Mouse (Mus musculus): Measurements from ENCODE around the gene Gpn3. TPM values are rescaled to one million over a fixed set of nuclear protein-coding genes. Genes with fewer than 3 reads are reported as not detected.

Gpn3 gene
- polyA plus RNA-seq, 1 experiment from 2014 or later = 77.7 TPM

GRCm38 (mm10) chr5:122342874-122343273, 28.8 kb upstream of the Gpn3 start:
- ATAC-seq (replicated peaks; ENCODE audit: low FRiP score) = no peak
- Histone ChIP-seq H3K9ac (ENCODE audit: low read length) (no peak overlapping the region), H3K4me3 (ENCODE audit: low read depth, low read length) (no peak overlapping the region), H3K4me2 (ENCODE audit: low read depth, low read length, severe bottlenecking) (no peak overlapping the region), H3K27ac (ENCODE audit: low read depth, low read length) (no peak overlapping the region), H3K27me3 (ENCODE audit: control insufficient read depth, insufficient read depth, low read length) (no peaks in the 10 kb centered on the region), H3K36me3 (ENCODE audit: control insufficient read depth, insufficient read depth, low read length) (no peaks in the 10 kb centered on the region), H3K4me1 (replicated peaks; ENCODE audit: control insufficient read depth, insufficient read depth, low read length) (no peaks in the 10 kb centered on the region), H3K9me3 (ENCODE audit: control insufficient read depth, low read length) (peaks cover 3% of the 10 kb centered on the region)
- 86% methylated on average over 1 of the region's 1 CpGs for WGBS
- no peak for DNase-seq (ENCODE audit: low spot score)

GRCm38 (mm10) chr5:122343768-122344167, 27.9 kb upstream of the Gpn3 start:
- H3K4me3 ChIP-seq (ENCODE audit: low read depth, low read length) = no peak overlapping the region
- H3K9me3 ChIP-seq (ENCODE audit: control insufficient read depth, low read length) = peaks cover 3% of the 10 kb centered on the region
- H3K27me3 ChIP-seq (ENCODE audit: control insufficient read depth, insufficient read depth, low read length) = no peaks in the 10 kb centered on the region
- H3K4me2 ChIP-seq (ENCODE audit: low read depth, low read length, severe bottlenecking) = no peak overlapping the region
- H3K9ac ChIP-seq (ENCODE audit: low read length) = no peak overlapping the region
- 58% methylated on average over 7 of the region's 7 CpGs for WGBS
- DNase-seq (ENCODE audit: low spot score) (no peak), ATAC-seq (replicated peaks; ENCODE audit: low FRiP score) (no peak)
- H3K27ac ChIP-seq (ENCODE audit: low read depth, low read length) = no peak overlapping the region
- no peaks in the 10 kb centered on the region for H3K4me1 ChIP-seq (replicated peaks; ENCODE audit: control insufficient read depth, insufficient read depth, low read length)
- no peaks in the 10 kb centered on the region for H3K36me3 ChIP-seq (ENCODE audit: control insufficient read depth, insufficient read depth, low read length)

- 13% methylated on average over 5 of the region's 5 CpGs for WGBS
- H3K4me1 ChIP-seq (replicated peaks; ENCODE audit: control insufficient read depth, insufficient read depth, low read length) = no peaks in the 10 kb centered on the region
- H3K4me2 ChIP-seq (ENCODE audit: low read depth, low read length, severe bottlenecking) = no peak overlapping the region
- no peak overlapping the region for H3K27ac ChIP-seq (ENCODE audit: low read depth, low read length)
- no peak overlapping the region for H3K9ac ChIP-seq (ENCODE audit: low read length)
- H3K27me3 ChIP-seq (ENCODE audit: control insufficient read depth, insufficient read depth, low read length) = no peaks in the 10 kb centered on the region
- no peaks in the 10 kb centered on the region for H3K36me3 ChIP-seq (ENCODE audit: control insufficient read depth, insufficient read depth, low read length)
- DNase-seq (ENCODE audit: low spot score) = peak; percentile 88
- H3K9me3 ChIP-seq (ENCODE audit: control insufficient read depth, low read length) = peaks cover 3% of the 10 kb centered on the region
- H3K4me3 ChIP-seq (ENCODE audit: low read depth, low read length) = no peak overlapping the region
- no peak for ATAC-seq (replicated peaks; ENCODE audit: low FRiP score)
Measured at GRCm38 (mm10) chr5:122344260-122344659, 27.4 kb upstream of the Gpn3 start.

DNA sequence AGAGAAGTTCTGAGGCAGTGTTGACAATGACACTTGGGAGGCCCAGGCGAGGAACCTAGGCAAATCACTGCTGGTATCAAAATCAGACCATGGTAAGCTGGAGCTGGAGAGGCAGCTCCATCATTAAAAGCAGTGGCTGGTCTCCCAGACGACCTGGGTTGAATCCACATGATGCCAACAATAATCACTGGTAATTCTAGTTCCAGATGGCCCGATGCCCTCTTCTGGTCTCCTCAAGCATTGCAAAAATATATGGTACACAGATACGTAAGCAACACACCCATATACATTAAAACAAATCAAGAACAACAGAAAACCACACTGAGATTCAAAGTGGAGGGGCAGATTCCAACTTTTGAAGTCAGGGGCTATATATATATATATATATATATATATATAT, 25.9 kb upstream of the Gpn3 start:
- no peaks in the 10 kb centered on the region for H3K36me3 ChIP-seq (ENCODE audit: control insufficient read depth, insufficient read depth, low read length)
- H3K27ac ChIP-seq (ENCODE audit: low read depth, low read length) = no peak overlapping the region
- ATAC-seq (replicated peaks; ENCODE audit: low FRiP score) = no peak
- no peak overlapping the region for H3K4me2 ChIP-seq (ENCODE audit: low read depth, low read length, severe bottlenecking)
- no peak overlapping the region for H3K9ac ChIP-seq (ENCODE audit: low read length)
- H3K4me3 ChIP-seq (ENCODE audit: low read depth, low read length) = no peak overlapping the region
- peaks cover 3% of the 10 kb centered on the region for H3K9me3 ChIP-seq (ENCODE audit: control insufficient read depth, low read length)
- DNase-seq (ENCODE audit: low spot score) = no peak
- 79% methylated on average over 4 of the region's 4 CpGs for WGBS
- no peaks in the 10 kb centered on the region for H3K4me1 ChIP-seq (replicated peaks; ENCODE audit: control insufficient read depth, insufficient read depth, low read length)
- H3K27me3 ChIP-seq (ENCODE audit: control insufficient read depth, insufficient read depth, low read length) = no peaks in the 10 kb centered on the region

GRCm38 (mm10) chr5:122353807-122354491, 17.7 kb upstream of the Gpn3 start, which contains the start of the genes Rad9b and Vps29:
Rad9b (minus strand) TSS chr5:122354233.
Vps29 (plus strand) TSS chr5:122354369.
- peak within 1 kb of the TSS; percentile 80 for H3K4me2 ChIP-seq (ENCODE audit: low read depth, low read length, severe bottlenecking)
- peak within 1 kb of the TSS; percentile 98 for H3K4me3 ChIP-seq (ENCODE audit: low read depth, low read length)
- DNase-seq (ENCODE audit: low spot score) (peak; percentile 99), ATAC-seq (replicated peaks; ENCODE audit: low FRiP score) (peak; percentile 90)
- no peaks in the 10 kb centered on the region for H3K9me3 ChIP-seq (ENCODE audit: control insufficient read depth, low read length)
- H3K4me1 ChIP-seq (replicated peaks; ENCODE audit: control insufficient read depth, insufficient read depth, low read length) = no peaks in the 10 kb centered on the region
- no peaks in the 10 kb centered on the region for H3K36me3 ChIP-seq (ENCODE audit: control insufficient read depth, insufficient read depth, low read length)
- H3K27me3 ChIP-seq (ENCODE audit: control insufficient read depth, insufficient read depth, low read length) = no peaks in the 10 kb centered on the region
- 2% methylated on average over 51 of the region's 51 CpGs for WGBS
- H3K9ac ChIP-seq (ENCODE audit: low read length) = peak within 1 kb of the TSS; percentile 83
- peak within 1 kb of the TSS; percentile 25; the same call in 1 of the 2 replicates for H3K27ac ChIP-seq (ENCODE audit: low read depth, low read length)

- no peaks in the 10 kb centered on the region for H3K36me3 ChIP-seq (ENCODE audit: control insufficient read depth, insufficient read depth, low read length)
- H3K4me3 ChIP-seq (ENCODE audit: low read depth, low read length) = peak overlapping the region; percentile 98
- H3K9ac ChIP-seq (ENCODE audit: low read length) = peak overlapping the region; percentile 83
- H3K4me1 ChIP-seq (replicated peaks; ENCODE audit: control insufficient read depth, insufficient read depth, low read length) = no peaks in the 10 kb centered on the region
- no peaks in the 10 kb centered on the region for H3K9me3 ChIP-seq (ENCODE audit: control insufficient read depth, low read length)
- no peak for DNase-seq (ENCODE audit: low spot score)
- no peaks in the 10 kb centered on the region for H3K27me3 ChIP-seq (ENCODE audit: control insufficient read depth, insufficient read depth, low read length)
- WGBS = under 1% methylated on average over 51 of the region's 57 CpGs
- ATAC-seq (replicated peaks; ENCODE audit: low FRiP score) = peak; percentile 71
- 0 out of 2 replicates have a peak overlapping the region, but pooled peaks have one; percentile 25 for H3K27ac ChIP-seq (ENCODE audit: low read depth, low read length)
- peak overlapping the region; percentile 80 for H3K4me2 ChIP-seq (ENCODE audit: low read depth, low read length, severe bottlenecking)
Measured at GRCm38 (mm10) chr5:122354492-122355067, 17.1 kb upstream of the Gpn3 start.

- under 1% methylated on average over 53 of the region's 53 CpGs for WGBS
- Histone ChIP-seq H3K27ac (ENCODE audit: low read depth, low read length) (peak within 1 kb of the TSS; percentile 96), H3K4me2 (ENCODE audit: low read depth, low read length, severe bottlenecking) (peak within 1 kb of the TSS; percentile 71), H3K27me3 (ENCODE audit: control insufficient read depth, insufficient read depth, low read length) (no peaks in the 10 kb centered on the region), H3K4me3 (ENCODE audit: low read depth, low read length) (peak within 1 kb of the TSS; percentile 74), H3K9ac (ENCODE audit: low read length) (peak within 1 kb of the TSS; percentile 81), H3K4me1 (replicated peaks; ENCODE audit: control insufficient read depth, insufficient read depth, low read length) (no peaks in the 10 kb centered on the region; the same call in 1 of the 2 replicates), H3K9me3 (ENCODE audit: control insufficient read depth, low read length) (no peaks in the 10 kb centered on the region), H3K36me3 (ENCODE audit: control insufficient read depth, insufficient read depth, low read length) (peaks cover 4% of the 10 kb centered on the region)
- peak; percentile 99 for DNase-seq (ENCODE audit: low spot score)
- peak; percentile 91 for ATAC-seq (replicated peaks; ENCODE audit: low FRiP score)
Measured at GRCm38 (mm10) chr5:122372192-122372769, 605 bp downstream of the Gpn3 start, which contains the start of gene Fam216a. Fam216a (minus strand) TSS chr5:122372364.

DNA sequence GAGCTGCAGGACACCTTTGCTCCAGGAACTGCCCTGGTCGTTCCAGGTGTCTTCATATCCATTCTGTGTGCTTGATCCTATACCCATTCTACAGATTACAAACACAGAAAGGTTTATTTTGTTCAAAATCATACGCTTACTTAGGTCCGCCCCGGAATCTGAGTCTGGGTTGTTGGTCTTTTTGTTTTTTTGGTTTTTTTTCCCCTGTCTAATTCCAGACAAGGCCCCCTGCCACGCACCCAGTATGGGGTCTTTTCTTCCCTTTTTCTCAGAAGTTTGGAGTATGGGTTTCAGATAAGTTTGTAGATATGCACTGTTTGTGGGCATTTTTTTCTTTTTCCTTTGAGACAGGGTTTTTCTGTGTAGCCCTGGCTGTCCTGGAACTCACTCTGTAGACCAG, 1.2 kb downstream of the Gpn3 start:
- H3K36me3 ChIP-seq (ENCODE audit: control insufficient read depth, insufficient read depth, low read length) = peaks cover 4% of the 10 kb centered on the region

More for the DNA sequence above, 1.2 kb downstream of the Gpn3 start:
- DNase-seq (ENCODE audit: low spot score) = no peak
- Histone ChIP-seq H3K9me3 (ENCODE audit: control insufficient read depth, low read length) (no peaks in the 10 kb centered on the region), H3K4me3 (ENCODE audit: low read depth, low read length) (peak overlapping the region; percentile 74), H3K27ac (ENCODE audit: low read depth, low read length) (peak overlapping the region; percentile 73), H3K4me2 (ENCODE audit: low read depth, low read length, severe bottlenecking) (peak overlapping the region; percentile 62), H3K9ac (ENCODE audit: low read length) (peak overlapping the region; percentile 76), H3K4me1 (replicated peaks; ENCODE audit: control insufficient read depth, insufficient read depth, low read length) (no peaks in the 10 kb centered on the region; the same call in 1 of the 2 replicates), H3K27me3 (ENCODE audit: control insufficient read depth, insufficient read depth, low read length) (no peaks in the 10 kb centered on the region)
- WGBS = 7% methylated on average over 5 of the region's 5 CpGs
- no peak; the same call in 1 of the 2 replicates for ATAC-seq (replicated peaks; ENCODE audit: low FRiP score)

Measured in forebrain, embryonic 11.5 days (tissue).